Mouse (Mus musculus) effector memory CD4-positive, alpha-beta T cell, adult 7 months (primary cell): ENCODE data around the gene Nsd1. TPM values are rescaled to one million over a fixed set of nuclear protein-coding genes. Genes with fewer than 3 reads are reported as not detected.

Experiments used
- polyA plus RNA-seq: library from polyadenylated mRNA; unstranded; fragments of 100-300 nt; shearing (Covaris generic); gene quantifications from one replicate; pipeline ENCODE4 v1.2.1, GENCODE M21; 2017

The Nsd1 gene
- polyA plus RNA-seq: 54.5 TPM

DNA sequence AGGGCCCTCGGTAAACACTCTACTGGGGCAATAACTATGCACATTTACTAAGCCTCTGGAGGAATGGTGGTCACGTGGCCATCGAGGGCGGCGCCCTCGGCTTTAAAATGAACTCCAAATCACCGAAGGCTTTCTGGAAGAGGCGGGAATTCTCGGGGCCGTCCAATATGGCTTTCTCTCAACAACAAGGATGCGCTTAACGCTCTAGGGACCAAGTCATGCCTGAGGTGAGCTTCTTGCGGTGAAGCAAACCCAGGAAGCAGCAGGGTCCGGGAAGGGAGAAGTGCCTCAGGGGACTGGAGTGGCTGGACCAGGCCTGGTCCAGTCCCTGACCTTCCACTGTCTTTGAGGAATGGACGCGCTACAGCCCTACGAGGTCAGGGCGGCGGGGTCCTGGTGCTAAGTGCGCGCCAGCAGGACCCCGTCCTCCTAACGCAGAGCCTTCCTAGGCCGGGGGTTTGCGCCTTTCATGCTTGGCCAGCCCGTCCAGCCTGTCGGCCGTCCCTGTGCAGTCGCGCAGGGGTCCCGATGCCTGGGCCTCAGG lies at the start of gene Nsd1:
Gene Nsd1 (plus strand): TSS at position 134 of the 544 bp plus-strand sequence.

DNA sequence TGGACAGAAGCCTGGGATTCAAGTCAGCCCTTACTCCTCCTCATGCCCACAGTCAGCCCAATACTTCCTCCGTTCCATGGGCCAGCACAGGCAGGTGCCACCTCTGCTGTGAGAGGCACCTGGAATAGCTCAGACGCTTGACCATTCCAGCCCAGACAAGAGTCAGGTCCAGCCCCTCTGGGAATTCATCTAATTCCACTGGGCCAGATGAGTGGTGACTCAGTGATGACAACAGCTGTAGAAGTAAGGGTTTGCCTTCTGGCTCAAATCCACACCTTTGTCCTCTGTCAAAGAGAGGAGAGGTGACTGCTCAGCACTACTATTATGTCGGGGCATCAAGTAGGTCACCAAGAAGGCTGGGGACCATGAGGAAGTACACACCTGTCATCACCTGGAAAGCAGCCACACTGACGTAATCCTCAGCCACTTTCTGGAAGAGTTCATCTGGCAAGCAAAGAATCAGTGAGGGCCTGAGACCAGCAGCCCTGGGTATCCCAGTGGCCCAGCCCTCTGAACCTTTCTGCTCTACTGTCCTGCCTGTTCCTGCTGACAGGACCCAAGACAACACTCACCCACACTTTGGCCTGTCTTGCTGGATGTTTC lies 110.5 kb downstream of the Nsd1 start, which contains the start of gene Prelid1:
Gene Prelid1 (plus strand): TSS at position 570 of the 603 bp plus-strand sequence.

DNA sequence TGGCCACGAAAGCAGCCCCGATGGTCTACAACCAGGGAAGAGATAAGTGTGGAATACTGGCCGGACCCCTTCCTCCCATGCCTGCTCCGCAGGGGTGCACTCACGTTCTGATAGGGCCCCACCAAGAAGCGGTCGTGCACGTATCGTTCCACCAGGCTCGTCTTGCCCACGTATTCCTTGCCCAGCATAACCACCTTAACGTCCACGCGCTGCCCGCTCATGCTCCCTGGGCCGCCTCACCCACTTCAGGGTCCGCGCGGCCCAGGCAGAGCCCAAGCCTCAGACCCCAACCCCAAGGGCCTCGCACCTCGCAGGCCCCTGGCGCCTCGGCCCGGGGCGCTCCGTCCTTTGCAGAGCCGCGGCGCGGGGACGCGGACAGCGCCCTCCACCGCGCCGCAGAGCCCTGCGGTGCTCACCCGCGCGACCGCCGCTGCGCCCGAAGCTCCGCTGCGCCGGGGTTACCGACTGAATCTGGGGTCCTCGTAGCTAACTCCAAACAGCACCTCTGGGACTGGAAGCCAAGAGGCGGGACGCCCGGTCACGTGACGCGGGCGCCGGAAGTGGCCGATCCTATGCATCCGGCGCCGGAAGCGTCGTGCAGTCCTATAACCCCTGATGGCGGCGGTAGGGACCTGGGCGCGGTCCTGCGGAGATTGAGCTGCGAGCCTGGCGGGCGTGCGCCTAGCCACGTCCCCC lies 112.0 kb downstream of the Nsd1 start, which contains the start of gene Rab24:
Gene Rab24 (minus strand): TSS at position 513 of the 696 bp plus-strand sequence.

DNA sequence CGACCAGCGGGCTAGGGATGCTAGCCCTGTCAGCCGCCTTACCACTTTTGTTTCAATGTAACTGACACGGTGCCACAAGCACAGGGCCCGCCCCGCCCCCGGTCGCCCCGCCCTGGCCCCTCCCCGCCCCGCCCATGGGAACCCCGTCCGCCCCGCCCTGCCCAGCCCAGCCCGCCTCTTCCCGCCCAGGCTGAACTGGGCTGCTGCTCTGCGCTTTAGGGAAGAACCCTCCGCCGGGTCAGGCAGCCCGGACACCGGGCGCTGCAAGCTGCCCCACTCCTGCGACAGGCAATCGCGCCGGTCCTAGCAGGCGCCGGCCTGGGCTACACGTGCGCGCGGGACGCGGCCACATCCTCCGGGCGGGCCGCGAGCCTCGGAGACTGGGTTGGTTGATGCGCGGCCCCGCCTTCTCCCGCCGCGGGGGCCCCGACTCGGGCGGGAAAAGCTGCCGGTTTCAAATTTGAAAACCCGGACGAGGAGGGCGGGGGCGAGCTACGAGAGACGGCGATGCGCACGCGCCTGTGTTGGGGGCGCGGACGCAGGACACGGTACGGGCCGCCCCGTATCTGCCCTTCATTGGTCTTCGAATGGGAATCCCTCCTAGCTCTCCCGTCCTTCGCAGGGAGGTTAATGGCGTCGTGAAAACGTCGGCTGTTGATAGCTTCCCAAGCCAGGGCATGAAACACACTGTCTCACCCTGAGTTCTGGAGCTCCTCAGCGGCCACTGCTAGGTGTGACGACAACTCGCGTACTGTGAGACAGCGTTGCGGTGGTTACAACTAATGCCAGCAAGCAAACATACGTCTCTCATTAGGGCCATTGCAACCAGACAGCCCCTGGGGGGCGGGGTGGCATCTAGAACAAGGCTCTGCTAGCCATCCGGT lies 120.3 kb downstream of the Nsd1 start, which contains the start of gene Mxd3:
Gene Mxd3 (minus strand): TSS at position 141 of the 884 bp plus-strand sequence.

DNA sequence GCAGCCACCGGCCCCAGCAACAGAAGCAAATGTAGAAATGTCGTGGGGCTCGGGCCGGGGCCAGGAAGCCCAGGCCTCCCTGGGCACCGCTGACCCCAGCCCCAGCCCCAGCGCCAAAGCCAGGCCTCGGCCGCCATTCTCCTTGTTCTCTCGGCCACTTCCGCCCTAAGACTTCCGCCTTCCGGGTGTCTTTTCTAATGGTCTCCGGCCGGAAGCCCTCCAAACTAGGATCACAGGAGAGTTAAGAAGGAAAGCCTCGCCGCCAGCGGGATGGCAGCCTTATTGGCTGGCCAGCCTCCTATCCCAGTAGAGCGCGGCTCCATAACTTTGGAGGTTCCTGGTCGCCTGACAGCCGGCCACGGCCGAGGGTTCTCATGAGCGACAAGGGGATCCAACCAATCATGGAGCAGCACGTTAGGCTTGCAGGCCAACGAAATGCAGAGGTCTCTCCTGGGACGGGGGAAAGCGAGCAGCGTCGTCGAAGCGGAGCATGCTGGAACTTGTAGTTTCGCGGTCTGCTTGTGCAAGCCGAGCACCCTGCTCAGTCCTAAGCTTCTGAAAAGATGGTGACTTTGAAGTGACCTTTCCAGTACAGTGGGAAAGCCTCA lies 153.0 kb downstream of the Nsd1 start, which contains the start of gene Lman2:
Gene Lman2 (minus strand): TSS at position 331 of the 608 bp plus-strand sequence.

Other genes starting within 250 kb of the Nsd1 start
- 1.1 TPM for gene Hk3, start 188.4 kb upstream of the Nsd1 start, polyA plus RNA-seq
- 76.8 TPM for gene Uimc1, start 109.5 kb upstream of the Nsd1 start, polyA plus RNA-seq
- 16.9 TPM for gene Zfp346, start 104.5 kb upstream of the Nsd1 start, polyA plus RNA-seq
- not detected for gene Gm17617, start 76.2 kb upstream of the Nsd1 start, polyA plus RNA-seq
- not detected for gene Fgfr4, start 57.1 kb upstream of the Nsd1 start, polyA plus RNA-seq
- 261 TPM for gene Prelid1, start 110.7 kb downstream of the Nsd1 start, polyA plus RNA-seq
- 90.2 TPM for gene Rab24, start 112.2 kb downstream of the Nsd1 start, polyA plus RNA-seq
- gene Mxd3, start 120.0 kb downstream of the Nsd1 start, polyA plus RNA-seq: not detected
- gene Lman2, start 153.0 kb downstream of the Nsd1 start, polyA plus RNA-seq: 148 TPM
- gene Rgs14, start 159.9 kb downstream of the Nsd1 start, polyA plus RNA-seq: 66.5 TPM
- 0.28 TPM for gene Slc34a1, start 188.4 kb downstream of the Nsd1 start, polyA plus RNA-seq
- 0.82 TPM for gene Pfn3, start 205.4 kb downstream of the Nsd1 start, polyA plus RNA-seq
- not detected for gene F12, start 217.0 kb downstream of the Nsd1 start, polyA plus RNA-seq
- gene Grk6, start 235.3 kb downstream of the Nsd1 start, polyA plus RNA-seq: 345 TPM